Mouse (Mus musculus) intestine, embryonic 14.5 days (tissue): ENCODE measurements around the gene Sars2. TPM values are rescaled to one million over a fixed set of nuclear protein-coding genes. Genes with fewer than 3 reads are reported as not detected.
A peak's percentile ranks its signal among the peaks of the same experiment; 100 is the strongest.

Source experiments
- ATAC-seq: fragments of 200-750 bp; cut with Nextera tagmentation; replicated peaks from 2 replicates; pipeline ENCODE4 v1.8.0; 2017; ENCODE audit warnings: low read depth, moderate number of reproducible peaks, moderate TSS enrichment, moderate library complexity; ENCODE audit not compliant: low FRiP score, low TSS enrichment
- DNase-seq: peaks from one replicate; pipeline ENCODE4 v3.0.0-alpha.2; 2018; ENCODE audit warnings: low spot score
- H3K27ac ChIP-seq: fragments of 300-500 bp; sonication (generic); 2 replicates; pipeline ENCODE4 v1.5.1; 2014; ENCODE audit warnings: low read depth, mild to moderate bottlenecking, control low read depth
- H3K27me3 ChIP-seq: fragments of 300-500 bp; sonication (generic); replicated peaks from 2 replicates; pipeline ENCODE4 v1.6.1; 2014; ENCODE audit warnings: low read length, control low read depth; ENCODE audit not compliant: control insufficient read depth, insufficient read depth
- H3K36me3 ChIP-seq: fragments of 300-500 bp; sonication (generic); 2 replicates; pipeline ENCODE4 v1.6.1; 2014; ENCODE audit warnings: low read length, control low read depth; ENCODE audit not compliant: control insufficient read depth, insufficient read depth
- H3K4me1 ChIP-seq: fragments of 300-500 bp; sonication (generic); replicated peaks from 2 replicates; pipeline ENCODE4 v1.6.1; 2014; ENCODE audit warnings: low read length, control low read depth, mixed read lengths; ENCODE audit not compliant: control insufficient read depth, insufficient read depth
- H3K4me2 ChIP-seq: fragments of 300-500 bp; sonication (generic); 2 replicates; pipeline ENCODE4 v1.6.1; 2014; ENCODE audit warnings: low read length
- H3K4me3 ChIP-seq: fragments of 300-500 bp; sonication (generic); 2 replicates; pipeline ENCODE4 v1.5.1; 2014; ENCODE audit warnings: low read depth, low read length, control low read depth, mixed read lengths
- H3K9ac ChIP-seq: fragments of 300-500 bp; sonication (generic); 2 replicates; pipeline ENCODE4 v1.6.1; 2014; ENCODE audit warnings: mild to moderate bottlenecking, low read length
- H3K9me3 ChIP-seq: fragments of 300-500 bp; sonication (generic); 2 replicates; pipeline ENCODE4 v1.6.1; 2016; ENCODE audit warnings: low read length, control low read depth; ENCODE audit not compliant: control insufficient read depth
- WGBS: fragments of 180-500 bp; shearing (Covaris S2); extraction: QIAGEN DNeasy Blood & Tissue Kit; methylation state at CpG from one replicate; pipeline ENCODE4 v1.1.7; 2014; 5-methylcytosine and 5-hydroxymethylcytosine counted together
- polyA plus RNA-seq: library from polyadenylated mRNA; unstranded; fragments of >200 nt; fragmentation: Nextera tagmentation; extraction: Ambion mirVana; gene quantifications from 2 replicates; pipeline ENCODE4 v1.2.1, GENCODE M21; 2014

Sars2 gene
- polyA plus RNA-seq, 1 experiment from 2014 or later: 27.1 TPM

GRCm38 (mm10) chr7:28799994-28800393 lies 58.2 kb downstream of the Sars2 start:
- H3K4me1 ChIP-seq: peaks cover 31% of the 10 kb centered on the region
- WGBS: 95% methylated on average over 9 of the region's 9 CpGs
- H3K4me2 ChIP-seq: no peak overlapping the region
- no peak for ATAC-seq
- no peak overlapping the region for H3K9ac ChIP-seq
- no peak overlapping the region for H3K27ac ChIP-seq
- no peak overlapping the region for H3K4me3 ChIP-seq
- H3K9me3 ChIP-seq: no peaks in the 10 kb centered on the region
- H3K36me3 ChIP-seq: no peaks in the 10 kb centered on the region
- H3K27me3 ChIP-seq: no peaks in the 10 kb centered on the region
- DNase-seq: no peak

DNA sequence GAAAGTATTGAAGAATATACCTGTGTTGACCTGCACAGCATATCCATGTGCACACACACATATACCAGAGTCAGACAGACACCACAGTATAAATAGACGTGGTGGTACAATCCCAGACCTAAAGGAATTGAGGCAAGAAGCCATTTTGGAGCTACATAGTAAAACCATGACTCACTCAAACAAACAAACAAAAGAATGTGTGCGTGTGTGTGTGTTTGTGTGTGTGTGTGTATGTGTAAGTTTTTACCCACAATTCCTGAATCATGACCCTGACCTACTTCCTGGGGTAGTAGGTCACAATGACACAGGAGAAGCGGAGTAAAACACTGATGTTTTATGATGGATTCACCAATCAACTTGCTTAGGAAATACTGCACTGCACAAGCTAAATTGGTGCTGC lies 59.7 kb downstream of the Sars2 start:
- DNase-seq (no peak), ATAC-seq (no peak)
- Histone ChIP-seq H3K27me3 (no peaks in the 10 kb centered on the region), H3K4me1 (peaks cover 31% of the 10 kb centered on the region), H3K36me3 (no peaks in the 10 kb centered on the region), H3K4me2 (no peak overlapping the region), H3K9me3 (no peaks in the 10 kb centered on the region), H3K27ac (peak overlapping the region; percentile 90), H3K4me3 (no peak overlapping the region), H3K9ac (no peak overlapping the region)
- 49% methylated on average over 3 of the region's 3 CpGs for WGBS

DNA sequence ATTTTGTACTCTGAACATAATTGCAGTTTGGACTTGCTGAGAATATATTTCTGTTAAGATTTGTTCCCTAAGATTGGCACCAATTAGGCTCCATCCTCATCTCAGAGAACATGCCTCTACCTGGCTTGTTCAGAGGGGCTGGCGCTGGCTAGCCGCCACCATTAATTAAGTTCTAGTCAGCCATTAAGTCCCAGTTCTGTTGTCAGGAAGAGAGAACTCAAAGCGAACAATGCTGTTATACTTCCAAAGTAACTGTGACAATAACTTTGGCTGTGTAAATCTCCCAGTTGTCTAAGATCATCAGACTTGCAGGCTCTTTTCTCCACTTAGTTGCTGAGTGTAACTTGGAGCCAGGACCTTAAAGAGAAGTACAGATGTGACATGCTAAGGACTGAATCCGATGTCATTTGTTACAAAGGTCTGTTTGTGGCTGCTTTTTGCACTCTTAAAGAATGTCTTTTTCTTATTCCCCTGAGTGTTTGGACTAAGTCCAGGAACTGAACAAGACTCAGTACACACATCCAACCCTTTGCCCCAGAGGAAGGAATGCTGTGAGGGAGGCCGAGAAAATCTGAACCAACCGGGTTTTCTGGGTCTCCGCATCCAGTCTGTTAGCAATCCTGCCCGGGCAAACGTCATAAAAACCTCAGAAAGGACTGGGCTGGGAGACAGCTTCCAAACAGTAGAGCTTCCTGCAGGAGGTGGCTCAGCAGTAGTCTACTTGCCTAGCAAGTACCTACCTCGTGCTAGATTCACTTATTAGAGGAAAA lies 60.3 kb downstream of the Sars2 start:
- H3K4me3 ChIP-seq: no peak overlapping the region
- H3K4me1 ChIP-seq: peaks cover 27% of the 10 kb centered on the region
- peak overlapping the region; percentile 5 for H3K9ac ChIP-seq
- no peaks in the 10 kb centered on the region for H3K36me3 ChIP-seq
- H3K27ac ChIP-seq: peak overlapping the region; percentile 90
- 9% methylated on average over 10 of the region's 10 CpGs for WGBS
- ATAC-seq (peak; percentile 59), DNase-seq (peak; percentile 82)
- peak overlapping the region; percentile 23 for H3K4me2 ChIP-seq
- H3K9me3 ChIP-seq: no peaks in the 10 kb centered on the region
- H3K27me3 ChIP-seq: no peaks in the 10 kb centered on the region

- ATAC-seq: peak; percentile 51
- H3K9me3 ChIP-seq: no peaks in the 10 kb centered on the region
- H3K27ac ChIP-seq: peak overlapping the region; percentile 90
- peak overlapping the region; percentile 16 for H3K9ac ChIP-seq
- WGBS: 8% methylated on average over 10 of the region's 10 CpGs
- no peak for DNase-seq
- H3K4me1 ChIP-seq: peaks cover 32% of the 10 kb centered on the region
- no peak overlapping the region for H3K4me3 ChIP-seq
- H3K4me2 ChIP-seq: peak overlapping the region; percentile 23
- H3K36me3 ChIP-seq: no peaks in the 10 kb centered on the region
- no peaks in the 10 kb centered on the region for H3K27me3 ChIP-seq
These were observed 61.2 kb downstream of the Sars2 start for GRCm38 (mm10) chr7:28802846-28803588.

Other genes starting within 250 kb of the Sars2 start
- gene Ifnl2, start 231.5 kb upstream of the Sars2 start, polyA plus RNA-seq: not detected in 2 replicates
- not detected in 2 replicates for gene Ifnl3, start 219.2 kb upstream of the Sars2 start, polyA plus RNA-seq
- 15.7 and 17.9 TPM in 2 replicates for gene Sycn, start 201.1 kb upstream of the Sars2 start, polyA plus RNA-seq
- not detected in 2 replicates for gene Nccrp1, start 194.7 kb upstream of the Sars2 start, polyA plus RNA-seq
- 26.7 and 27.7 TPM in 2 replicates for gene Samd4b, start 143.8 kb upstream of the Sars2 start, polyA plus RNA-seq
- 50.2 and 50.8 TPM in 2 replicates for gene Pak4, start 143.8 kb upstream of the Sars2 start, polyA plus RNA-seq
- gene Acp7, start 110.7 kb upstream of the Sars2 start, polyA plus RNA-seq: not detected in 2 replicates
- gene Fbxo27, start 49.1 kb upstream of the Sars2 start, polyA plus RNA-seq: 2.8 and 3.8 TPM in 2 replicates
- gene Fbxo17, start 25.2 kb upstream of the Sars2 start, polyA plus RNA-seq: 6.2 and 7.6 TPM in 2 replicates
- gene Mrps12, start 172 bp upstream of the Sars2 start, polyA plus RNA-seq: 152 and 157 TPM in 2 replicates
- not detected in 2 replicates for gene Ccer2, start 14.2 kb downstream of the Sars2 start, polyA plus RNA-seq
- 56.8 and 60.1 TPM in 2 replicates for gene Sirt2, start 24.7 kb downstream of the Sars2 start, polyA plus RNA-seq
- 38.7 and 41.8 TPM in 2 replicates for gene Nfkbib, start 25.5 kb downstream of the Sars2 start, polyA plus RNA-seq
- 3.5 and 4.3 TPM in 2 replicates for gene Rinl, start 47.0 kb downstream of the Sars2 start, polyA plus RNA-seq
- gene Hnrnpl, start 66.5 kb downstream of the Sars2 start, polyA plus RNA-seq: 232 and 241 TPM in 2 replicates
- gene Ech1, start 83.2 kb downstream of the Sars2 start, polyA plus RNA-seq: 188 and 194 TPM in 2 replicates
- 604 and 737 TPM in 2 replicates for gene Lgals4, start 91.9 kb downstream of the Sars2 start, polyA plus RNA-seq
- 0.42 and 0.58 TPM in 2 replicates for gene Lgals7, start 121.9 kb downstream of the Sars2 start, polyA plus RNA-seq
- 0.23 and 0.44 TPM in 2 replicates for gene Capn12, start 139.4 kb downstream of the Sars2 start, polyA plus RNA-seq
- gene Actn4, start 220.3 kb downstream of the Sars2 start, polyA plus RNA-seq: 298 and 300 TPM in 2 replicates
- gene Eif3k, start 239.9 kb downstream of the Sars2 start, polyA plus RNA-seq: 444 and 452 TPM in 2 replicates
- gene Map4k1, start 240.1 kb downstream of the Sars2 start, polyA plus RNA-seq: 10.0 and 11.6 TPM in 2 replicates